Mouse (Mus musculus) bone marrow macrophage, adult 2 months (primary cell): Measurements from ENCODE around the gene Mctp2. TPM values are rescaled to one million over a fixed set of nuclear protein-coding genes. Genes with fewer than 3 reads are reported as not detected.

ENCODE experiments used
- H3K27ac ChIP-seq: 2 replicates; pipeline ENCODE4 v1.5.1; 2012; ENCODE audit warnings: low read depth, low read length; ENCODE audit not compliant: insufficient read depth
- H3K4me1 ChIP-seq: 2 replicates; pipeline ENCODE4 v1.6.1; 2012; ENCODE audit warnings: low read length; ENCODE audit not compliant: control insufficient read depth, insufficient read depth
- H3K4me3 ChIP-seq: 2 replicates; pipeline ENCODE4 v1.5.1; 2012; ENCODE audit warnings: mild to moderate bottlenecking, low read length, moderate library complexity; ENCODE audit not compliant: insufficient read depth
- CTCF ChIP-seq: IDR thresholded peaks from 2 replicates; pipeline ENCODE4 v1.5.1; 2012; ENCODE audit warnings: low read depth, mild to moderate bottlenecking, low read length, moderate library complexity
- POLR2A ChIP-seq: IDR thresholded peaks from 2 replicates; pipeline ENCODE4 v1.6.1; 2012; ENCODE audit warnings: mild to moderate bottlenecking, low read depth, low read length, borderline replicate concordance
- polyA plus RNA-seq: library from polyadenylated mRNA; stranded (reverse); fragments of >200 nt; gene quantifications from 2 replicates; pipeline ENCODE4 v1.2.4, GENCODE M21; 2012; ENCODE audit not compliant: missing spikeins, insufficient read depth, insufficient read length

Mctp2 gene
- polyA plus RNA-seq, 1 experiment: not detected

- Histone ChIP-seq H3K4me1 (no peaks in the 10 kb centered on the region), H3K27ac (no peak overlapping the region), H3K4me3 (no peak overlapping the region)
- TF ChIP-seq CTCF (no peak), POLR2A (no peak)
Measured at GRCm38 (mm10) chr7:72051759-72052158, 254.6 kb downstream of the Mctp2 start.

- H3K4me3 ChIP-seq: no peak overlapping the region
- H3K4me1 ChIP-seq: no peaks in the 10 kb centered on the region
- TF ChIP-seq POLR2A (no peak), CTCF (no peak)
- no peak overlapping the region for H3K27ac ChIP-seq
Measured at GRCm38 (mm10) chr7:72047588-72048585, 258.5 kb downstream of the Mctp2 start.
